Mouse (Mus musculus): ENCODE results near the gene Gm45799.

Gm45799 gene

GRCm38 (mm10) chr7:105641936-105642335 lies 1.6 kb downstream of the Gm45799 start:
- no peak for DNase-seq (ENCODE audit: low read depth)

- peak; percentile 67 for DNase-seq (ENCODE audit: low read depth)
Measured at GRCm38 (mm10) chr7:105650639-105651435, 10.5 kb downstream of the Gm45799 start, which contains the start of gene Dnhd1. TSS of gene Dnhd1 (plus strand) at chr7:105650827.

- DNase-seq (ENCODE audit: low read depth), result no peak
Measured at GRCm38 (mm10) chr7:105685541-105686197, 45.3 kb downstream of the Gm45799 start.

- peak; percentile 9 for DNase-seq (ENCODE audit: low read depth)
Measured at GRCm38 (mm10) chr7:105690875-105691274, 50.5 kb downstream of the Gm45799 start.

GRCm38 (mm10) chr7:105703184-105703583 lies 62.8 kb downstream of the Gm45799 start:
- no peak for DNase-seq (ENCODE audit: low read depth)

- no peak for DNase-seq (ENCODE audit: low read depth)
Measured at GRCm38 (mm10) chr7:105703816-105704215, 63.5 kb downstream of the Gm45799 start.

- DNase-seq (ENCODE audit: low read depth), result no peak
Measured at GRCm38 (mm10) chr7:105708733-105709132, 68.4 kb downstream of the Gm45799 start.

- DNase-seq (ENCODE audit: low read depth), result no peak
Measured at GRCm38 (mm10) chr7:105715366-105715765, 75.0 kb downstream of the Gm45799 start.

GRCm38 (mm10) chr7:105721916-105722315 lies 81.6 kb downstream of the Gm45799 start:
- DNase-seq (ENCODE audit: low read depth), result no peak

GRCm38 (mm10) chr7:105726144-105726979 lies 86.0 kb downstream of the Gm45799 start:
- DNase-seq (ENCODE audit: low read depth), result no peak

GRCm38 (mm10) chr7:105726980-105727325 lies 86.6 kb downstream of the Gm45799 start:
- no peak for DNase-seq (ENCODE audit: low read depth)

- DNase-seq (ENCODE audit: low read depth), result no peak
Measured at GRCm38 (mm10) chr7:105728701-105729428, 88.5 kb downstream of the Gm45799 start.

GRCm38 (mm10) chr7:105733836-105734235 lies 93.5 kb downstream of the Gm45799 start:
- no peak for DNase-seq (ENCODE audit: low read depth)
